Mouse (Mus musculus) liver, embryonic 12.5 days (tissue): ENCODE measurements around the gene Gm10401. TPM values are rescaled to one million over a fixed set of nuclear protein-coding genes. Genes with fewer than 3 reads are reported as not detected.

Source experiments
- ATAC-seq: fragments of 200-750 bp; cut with Nextera tagmentation; 2 replicates; pipeline ENCODE4 v1.8.0; 2017; ENCODE audit warnings: moderate number of reproducible peaks, mild to moderate bottlenecking, moderate library complexity
- H3K27ac ChIP-seq: fragments of 300-500 bp; sonication (generic); 2 replicates; pipeline ENCODE4 v1.5.1; 2016; ENCODE audit warnings: mild to moderate bottlenecking
- H3K27me3 ChIP-seq: fragments of 300-500 bp; sonication (generic); replicated peaks from 2 replicates; pipeline ENCODE4 v1.6.1; 2016; ENCODE audit warnings: mild to moderate bottlenecking, moderate library complexity
- H3K36me3 ChIP-seq: fragments of 300-500 bp; sonication (generic); 2 replicates; pipeline ENCODE4 v1.6.1; 2016; ENCODE audit warnings: mild to moderate bottlenecking, moderate library complexity
- H3K4me1 ChIP-seq: fragments of 300-500 bp; sonication (generic); 2 replicates; pipeline ENCODE4 v1.6.1; 2016
- H3K4me2 ChIP-seq: fragments of 300-500 bp; sonication (generic); 2 replicates; pipeline ENCODE4 v1.6.1; 2016; ENCODE audit warnings: mild to moderate bottlenecking, moderate library complexity
- H3K4me3 ChIP-seq: fragments of 300-500 bp; sonication (generic); 2 replicates; pipeline ENCODE4 v1.5.1; 2016; ENCODE audit warnings: mild to moderate bottlenecking, moderate library complexity
- H3K9ac ChIP-seq: fragments of 300-500 bp; sonication (generic); 2 replicates; pipeline ENCODE4 v1.6.1; 2016; ENCODE audit warnings: mild to moderate bottlenecking, moderate library complexity
- H3K9me3 ChIP-seq: fragments of 300-500 bp; sonication (generic); replicated peaks from 2 replicates; pipeline ENCODE4 v1.6.1; 2016; ENCODE audit warnings: mild to moderate bottlenecking, moderate library complexity
- WGBS: fragments of 180-500 bp; shearing (Covaris S2); methylation state at CpG from one replicate; pipeline ENCODE4 v1.1.7; 2016; ENCODE audit not compliant: insufficient replicate concordance; 5-methylcytosine and 5-hydroxymethylcytosine counted together
- polyA plus RNA-seq: library from polyadenylated mRNA; unstranded; fragments of >200 nt; fragmentation: Nextera tagmentation; extraction: Ambion mirVana; gene quantifications from 2 replicates; pipeline ENCODE4 v1.2.1, GENCODE M21; 2016

Gm10401 gene
- polyA plus RNA-seq, 1 experiment from 2014 or later = 15.1 TPM

DNA sequence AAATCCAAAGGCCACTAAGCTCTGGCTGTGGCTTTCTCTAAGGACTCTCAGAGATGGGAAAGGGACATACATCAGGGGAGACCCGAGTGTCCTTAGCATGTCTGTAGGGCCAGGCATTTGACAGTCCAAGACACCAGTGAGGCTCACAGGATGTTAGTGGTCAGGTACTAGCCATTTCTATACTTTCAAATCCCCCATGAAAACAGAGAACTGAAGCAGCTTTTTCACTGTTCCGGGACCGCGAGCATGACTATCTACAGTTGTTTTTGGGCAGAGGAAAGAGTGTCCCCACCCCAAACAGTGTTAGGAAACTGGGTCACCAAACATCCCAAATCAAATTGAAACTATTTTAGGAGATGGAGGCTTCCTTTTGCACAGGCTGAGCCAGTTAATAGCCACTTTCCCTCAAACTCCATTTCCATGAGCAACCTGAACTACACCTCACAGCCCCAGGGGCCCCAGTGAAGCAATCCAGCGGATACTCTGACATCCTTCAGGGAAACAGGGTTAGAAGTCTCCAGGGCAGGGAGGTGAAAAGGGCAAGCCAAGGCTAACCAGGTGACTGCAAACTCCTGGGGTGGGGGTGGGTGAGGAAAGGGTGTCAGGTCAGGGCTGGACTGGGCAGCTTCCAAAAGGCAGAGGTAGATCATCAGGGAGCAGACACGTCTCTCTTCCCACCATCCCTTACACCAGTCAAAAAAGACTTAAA, 35.4 kb upstream of the Gm10401 start:
- Histone ChIP-seq H3K4me2 (peak overlapping the region; percentile 99), H3K4me1 (peaks cover 18% of the 10 kb centered on the region), H3K27ac (no peak overlapping the region), H3K36me3 (peaks cover 19% of the 10 kb centered on the region), H3K9ac (peak overlapping the region; percentile 83), H3K4me3 (peak overlapping the region; percentile 76), H3K27me3 (peaks cover 23% of the 10 kb centered on the region; the same call in 1 of the 2 replicates), H3K9me3 (no peaks in the 10 kb centered on the region)
- no peak for ATAC-seq
- WGBS = 66% methylated on average over 6 of the region's 6 CpGs

DNA sequence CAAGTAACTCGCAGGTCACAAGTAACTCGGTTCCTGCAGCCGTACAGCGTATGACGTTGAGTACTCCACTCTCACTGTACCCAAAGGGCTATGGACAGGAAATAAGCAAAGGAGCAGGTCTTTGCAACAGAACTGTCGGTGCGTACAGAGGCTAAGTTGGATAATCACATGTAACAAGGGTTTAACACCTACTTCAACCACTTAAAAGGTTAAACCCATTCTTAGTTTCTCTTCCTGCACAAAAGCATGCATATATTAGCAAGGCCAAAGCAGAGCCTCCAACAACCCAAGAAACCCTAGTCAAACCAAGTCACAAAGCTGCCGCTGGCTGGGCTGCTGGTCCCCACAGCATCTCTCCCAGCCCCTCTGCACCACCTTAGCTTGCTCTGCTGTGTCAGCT, 34.4 kb upstream of the Gm10401 start:
- H3K4me3 ChIP-seq = no peak overlapping the region
- 84% methylated on average over 8 of the region's 8 CpGs for WGBS
- peaks cover 17% of the 10 kb centered on the region; the same call in 1 of the 2 replicates for H3K27me3 ChIP-seq
- H3K9me3 ChIP-seq = no peaks in the 10 kb centered on the region
- H3K36me3 ChIP-seq = peaks cover 28% of the 10 kb centered on the region
- H3K9ac ChIP-seq = no peak overlapping the region
- H3K4me1 ChIP-seq = peaks cover 18% of the 10 kb centered on the region
- no peak for ATAC-seq
- H3K4me2 ChIP-seq = no peak overlapping the region
- H3K27ac ChIP-seq = no peak overlapping the region

DNA sequence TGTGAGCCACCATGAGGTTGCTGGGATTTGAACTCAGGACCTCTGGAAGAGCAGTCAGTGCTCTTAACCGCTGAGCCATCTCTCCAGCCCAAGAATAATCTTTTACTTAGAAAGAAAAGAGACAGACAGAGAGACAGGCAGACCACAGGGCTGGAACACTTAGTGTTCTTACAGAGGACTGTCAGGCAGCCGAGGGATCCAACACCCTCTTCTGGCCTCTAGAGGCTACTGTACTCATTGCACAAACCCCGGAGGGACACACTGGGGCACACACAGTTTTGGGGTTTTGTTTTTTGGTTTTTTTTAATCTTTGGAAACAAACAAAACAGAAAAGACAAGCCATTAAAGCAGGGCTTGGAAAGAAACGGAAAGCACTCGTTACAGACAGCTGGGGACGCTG, 31.2 kb upstream of the Gm10401 start:
- Histone ChIP-seq H3K36me3 (peaks cover 44% of the 10 kb centered on the region), H3K4me2 (no peak overlapping the region), H3K9me3 (no peaks in the 10 kb centered on the region), H3K27ac (no peak overlapping the region), H3K9ac (no peak overlapping the region), H3K4me1 (peaks cover 23% of the 10 kb centered on the region), H3K27me3 (no peaks in the 10 kb centered on the region), H3K4me3 (no peak overlapping the region)
- WGBS = 83% methylated on average over 6 of the region's 6 CpGs
- ATAC-seq = no peak

DNA sequence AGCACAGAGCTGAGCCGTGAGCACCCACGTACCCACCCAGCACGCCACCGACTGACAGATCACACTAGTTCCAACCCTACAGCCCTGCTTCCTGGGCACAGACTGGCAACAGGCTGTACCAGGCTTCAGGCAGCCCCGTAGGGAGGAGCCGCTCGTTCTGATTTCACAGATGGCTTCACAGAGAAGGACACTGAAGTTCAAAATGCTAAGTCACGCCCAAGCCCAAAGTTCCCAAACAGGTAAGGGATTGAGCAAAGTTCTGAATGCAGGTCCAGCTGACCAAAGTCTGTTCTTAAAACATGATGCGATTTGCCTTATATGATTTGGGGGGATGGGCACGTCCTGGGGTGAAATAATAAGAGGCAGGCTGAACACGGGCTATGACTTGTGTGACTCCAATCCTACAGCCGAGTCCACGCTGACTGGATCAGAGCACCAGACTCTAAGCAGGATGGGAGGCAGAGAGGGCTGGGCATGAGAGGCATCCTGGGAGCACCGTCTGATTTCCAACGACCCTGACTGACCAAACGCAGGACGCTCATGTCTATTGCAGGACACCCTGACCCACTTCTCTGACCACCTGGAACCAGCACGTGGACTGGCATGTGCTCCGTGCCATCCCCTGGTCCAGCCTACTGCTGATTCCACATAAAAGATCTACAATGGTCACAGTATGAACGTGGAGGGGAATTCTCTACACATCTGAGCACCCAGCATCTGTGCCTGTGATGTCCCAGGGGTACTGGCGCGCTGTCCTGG, 29.5 kb upstream of the Gm10401 start:
- 86% methylated on average over 22 of the region's 22 CpGs for WGBS
- no peak for ATAC-seq
- peaks cover 6% of the 10 kb centered on the region for H3K4me1 ChIP-seq
- no peak overlapping the region for H3K9ac ChIP-seq
- no peak overlapping the region for H3K27ac ChIP-seq
- H3K27me3 ChIP-seq = no peaks in the 10 kb centered on the region
- H3K4me2 ChIP-seq = no peak overlapping the region
- H3K36me3 ChIP-seq = peaks cover 52% of the 10 kb centered on the region
- no peaks in the 10 kb centered on the region for H3K9me3 ChIP-seq
- H3K4me3 ChIP-seq = no peak overlapping the region

DNA sequence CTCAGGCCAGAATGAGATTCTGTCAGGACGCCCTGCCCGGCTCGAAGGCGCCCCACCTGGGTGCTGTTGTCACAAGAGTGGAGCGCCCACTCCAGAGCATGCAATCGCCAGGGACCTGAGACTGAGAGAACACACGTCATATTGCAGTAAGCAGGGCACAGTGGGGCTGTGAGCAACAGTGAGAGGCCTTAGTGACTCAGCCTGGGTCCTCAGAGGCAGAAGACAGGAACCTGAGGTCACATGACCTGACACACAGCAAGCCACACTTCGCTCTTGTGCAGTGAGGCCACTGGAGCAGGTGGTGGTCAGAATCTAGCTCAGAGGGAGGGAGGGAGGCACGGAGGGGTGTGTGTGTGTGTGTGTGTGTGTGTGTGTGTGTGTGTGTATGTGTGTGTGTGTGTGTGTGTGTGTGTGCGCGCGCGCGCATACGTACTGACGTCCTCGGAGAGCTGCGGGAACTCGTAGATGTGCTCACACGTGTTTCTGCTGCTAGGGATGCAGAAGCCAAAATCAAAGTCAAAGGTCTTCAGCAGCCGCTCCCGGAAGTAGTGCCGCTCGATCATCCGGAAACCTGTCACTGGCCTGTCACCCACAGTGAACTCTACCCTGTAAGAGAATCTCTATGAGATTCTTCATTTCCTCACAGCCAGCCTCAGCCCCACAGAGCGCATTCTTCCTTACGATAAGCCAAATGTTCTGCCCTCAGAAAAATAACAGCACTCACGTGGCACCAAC, 28.6 kb upstream of the Gm10401 start:
- no peaks in the 10 kb centered on the region for H3K27me3 ChIP-seq
- no peak for ATAC-seq

DNA sequence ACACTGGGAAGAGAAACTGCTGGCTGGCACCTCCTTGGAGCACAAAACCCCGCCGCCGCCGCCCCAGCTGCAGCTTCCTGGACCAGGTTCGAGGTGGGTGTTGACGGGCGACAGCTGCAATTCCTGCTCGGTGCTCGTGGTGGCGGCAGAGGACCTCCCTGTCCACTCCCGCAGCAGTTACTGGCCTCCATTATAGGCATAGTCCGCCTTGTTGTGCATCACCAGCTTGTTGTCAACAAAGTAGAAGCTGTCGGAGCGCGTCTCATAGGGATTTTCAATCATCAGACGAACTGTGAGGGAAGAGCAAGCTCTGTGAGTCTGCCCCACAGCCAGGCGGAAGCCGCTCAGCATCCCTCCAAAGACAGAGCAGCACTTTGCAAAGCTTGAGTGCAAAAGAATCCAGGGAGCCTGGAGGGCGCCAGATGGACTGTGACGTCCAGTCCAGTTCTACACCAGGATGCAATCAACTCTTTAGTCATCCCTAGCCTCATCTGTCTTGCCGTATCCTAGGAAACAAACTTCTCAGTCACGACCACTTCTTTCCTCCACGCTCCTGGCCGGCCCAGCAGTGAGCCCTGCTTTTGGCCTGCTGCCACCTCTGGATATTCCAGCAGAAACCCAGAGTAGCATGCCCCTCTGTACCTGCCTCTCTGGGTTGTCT, 27.2 kb upstream of the Gm10401 start:
- Histone ChIP-seq H3K4me2 (no peak overlapping the region), H3K9ac (no peak overlapping the region), H3K36me3 (peaks cover 55% of the 10 kb centered on the region)

More for the DNA sequence above, 28.6 kb upstream of the Gm10401 start:
- 84% methylated on average over 21 of the region's 28 CpGs for WGBS
- Histone ChIP-seq H3K4me3 (no peak overlapping the region), H3K9ac (no peak overlapping the region), H3K36me3 (peaks cover 57% of the 10 kb centered on the region), H3K4me2 (no peak overlapping the region), H3K27ac (no peak overlapping the region), H3K9me3 (no peaks in the 10 kb centered on the region), H3K4me1 (peaks cover 12% of the 10 kb centered on the region)

DNA sequence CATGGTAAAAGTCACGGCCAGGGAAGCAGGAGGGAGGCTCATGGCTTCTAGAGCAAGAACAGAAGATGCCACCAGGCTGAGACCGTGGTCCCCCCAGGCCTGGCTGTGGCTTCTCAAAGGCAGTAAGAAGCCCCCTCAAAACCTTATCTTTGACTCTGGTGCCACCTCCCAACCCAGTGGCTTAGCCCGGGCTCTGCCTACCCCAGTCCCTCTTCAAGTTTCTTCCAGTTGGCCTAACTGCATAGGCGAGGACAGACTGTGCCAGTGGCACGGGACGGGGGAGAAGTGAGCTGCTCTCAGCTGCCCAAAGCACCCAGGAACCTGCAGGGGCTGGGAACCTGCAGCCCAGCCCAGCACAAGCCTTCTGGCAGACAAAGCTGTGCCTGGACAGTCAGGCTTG, 26.6 kb upstream of the Gm10401 start:
- Histone ChIP-seq H3K4me3 (no peak overlapping the region), H3K27ac (no peak overlapping the region), H3K36me3 (peaks cover 49% of the 10 kb centered on the region), H3K4me1 (peaks cover 20% of the 10 kb centered on the region), H3K9ac (no peak overlapping the region), H3K9me3 (no peaks in the 10 kb centered on the region), H3K27me3 (no peaks in the 10 kb centered on the region), H3K4me2 (no peak overlapping the region)
- WGBS = 83% methylated on average over 6 of the region's 6 CpGs
- ATAC-seq = no peak

More for the DNA sequence above, 27.2 kb upstream of the Gm10401 start:
- H3K4me1 ChIP-seq = peaks cover 15% of the 10 kb centered on the region
- peak; percentile 49; the same call in 1 of the 2 replicates for ATAC-seq
- H3K27ac ChIP-seq = no peak overlapping the region
- H3K9me3 ChIP-seq = no peaks in the 10 kb centered on the region
- 37% methylated on average over 24 of the region's 24 CpGs for WGBS
- H3K4me3 ChIP-seq = no peak overlapping the region
- H3K27me3 ChIP-seq = no peaks in the 10 kb centered on the region

DNA sequence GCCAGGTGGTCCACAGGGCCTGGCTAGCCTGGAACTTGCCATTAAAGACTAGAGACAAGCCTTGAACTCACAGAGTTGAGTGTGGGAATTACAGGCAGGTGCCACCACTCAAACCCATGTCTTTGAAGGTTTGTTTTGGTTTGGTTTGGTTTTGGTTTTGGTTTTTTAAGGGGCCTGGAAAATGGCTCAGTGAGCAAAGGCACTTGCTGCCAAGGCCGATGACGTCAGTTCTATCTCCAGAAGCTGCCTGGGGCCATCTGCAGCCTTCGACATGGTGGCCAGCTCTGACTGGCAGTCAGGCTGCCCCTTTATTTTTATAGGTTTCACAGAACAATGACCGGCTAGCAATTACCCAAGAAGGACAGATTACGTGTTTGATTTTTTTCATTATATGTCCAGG, 22.9 kb upstream of the Gm10401 start:
- Histone ChIP-seq H3K4me3 (no peak overlapping the region), H3K9me3 (no peaks in the 10 kb centered on the region), H3K36me3 (peaks cover 33% of the 10 kb centered on the region), H3K9ac (no peak overlapping the region), H3K27ac (no peak overlapping the region), H3K27me3 (no peaks in the 10 kb centered on the region), H3K4me1 (peaks cover 35% of the 10 kb centered on the region), H3K4me2 (no peak overlapping the region)
- ATAC-seq = no peak
- 83% methylated on average over 5 of the region's 5 CpGs for WGBS

DNA sequence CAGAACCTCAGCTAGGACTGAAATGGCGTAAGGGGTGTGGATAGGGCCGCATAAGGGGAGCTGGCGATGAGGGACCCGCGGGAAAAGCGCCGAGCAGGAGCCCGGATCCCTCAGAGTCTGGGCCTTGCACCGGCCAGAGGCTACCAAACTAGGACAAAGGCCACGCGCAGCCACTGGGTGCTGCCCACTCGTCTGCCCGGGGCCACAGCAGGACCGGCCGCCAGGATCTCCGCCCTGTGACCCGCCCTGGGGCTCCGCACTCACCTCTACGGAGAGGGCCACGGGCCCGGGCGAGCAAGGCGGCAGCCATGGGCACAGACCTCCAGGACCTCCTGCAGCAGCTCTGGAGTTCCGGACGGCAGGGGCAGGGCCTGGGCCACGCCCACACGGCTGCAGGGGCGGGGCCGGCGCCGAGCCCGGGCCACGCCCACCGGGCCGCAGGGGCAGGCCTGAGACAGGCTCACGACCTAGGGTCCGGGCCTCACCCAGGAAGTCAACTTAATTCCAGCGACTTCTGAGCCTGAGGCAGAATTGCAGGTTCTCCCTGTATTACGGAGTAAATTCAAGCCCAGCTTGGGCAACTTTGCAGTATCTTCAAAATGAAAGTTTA, 21.0 kb upstream of the Gm10401 start, which contains the start of gene Acads:
TSS of gene Acads (minus strand) at position 386 of the 610 bp plus-strand sequence.
- H3K4me2 ChIP-seq = peak within 1 kb of the TSS; percentile 90
- H3K9me3 ChIP-seq = no peaks in the 10 kb centered on the region
- peaks cover 41% of the 10 kb centered on the region for H3K36me3 ChIP-seq
- under 1% methylated on average over 38 of the region's 39 CpGs for WGBS
- peak; percentile 91 for ATAC-seq
- peak within 1 kb of the TSS; percentile 66 for H3K27ac ChIP-seq
- H3K4me3 ChIP-seq = peak within 1 kb of the TSS; percentile 76
- H3K27me3 ChIP-seq = no peaks in the 10 kb centered on the region
- peaks cover 35% of the 10 kb centered on the region for H3K4me1 ChIP-seq
- peak within 1 kb of the TSS; percentile 79 for H3K9ac ChIP-seq

DNA sequence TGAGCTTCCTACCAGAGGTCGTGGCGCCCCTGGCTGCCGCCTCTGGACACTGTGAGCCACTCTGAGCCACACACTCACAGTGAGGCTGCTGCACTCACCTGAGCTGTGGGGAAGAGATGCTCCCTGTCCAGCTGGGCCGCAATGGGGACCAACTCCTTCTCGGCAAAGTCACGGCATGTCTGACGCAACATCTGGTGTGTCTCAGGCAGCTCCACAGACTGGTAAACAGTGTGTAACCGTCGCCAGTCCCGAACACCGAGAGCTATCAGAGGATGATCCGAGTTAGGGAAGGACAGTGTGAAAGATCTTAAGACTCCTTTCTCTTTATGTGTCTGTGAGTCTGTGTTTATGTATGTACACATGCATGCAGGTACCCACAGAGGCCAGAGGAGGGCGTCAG, 19.4 kb upstream of the Gm10401 start:
- Histone ChIP-seq H3K4me2 (no peak overlapping the region), H3K36me3 (peaks cover 42% of the 10 kb centered on the region), H3K4me3 (no peak overlapping the region), H3K9ac (no peak overlapping the region), H3K27ac (no peak overlapping the region), H3K27me3 (no peaks in the 10 kb centered on the region), H3K4me1 (peaks cover 35% of the 10 kb centered on the region), H3K9me3 (no peaks in the 10 kb centered on the region)
- 89% methylated on average over 13 of the region's 13 CpGs for WGBS
- no peak for ATAC-seq

DNA sequence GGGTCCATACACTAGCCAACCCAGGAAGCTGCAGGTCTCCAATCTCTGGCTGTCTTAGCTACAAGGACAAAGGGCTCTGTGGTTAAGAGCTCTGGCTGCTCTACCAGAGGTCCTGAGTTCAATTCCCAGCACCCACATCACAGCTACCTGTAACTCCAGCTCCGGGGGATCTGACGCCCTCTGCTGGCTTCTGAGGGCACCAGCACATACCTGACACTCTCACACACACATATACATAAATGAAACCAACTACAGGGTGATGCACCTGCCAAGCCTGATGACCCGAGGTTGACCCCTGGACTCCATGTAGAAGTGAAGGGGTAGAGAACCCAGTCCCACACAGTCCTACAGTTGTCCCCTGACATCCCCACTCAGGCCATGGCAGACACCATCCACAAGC, 18.3 kb upstream of the Gm10401 start:
- H3K27me3 ChIP-seq = no peaks in the 10 kb centered on the region
- H3K36me3 ChIP-seq = peaks cover 46% of the 10 kb centered on the region
- peaks cover 29% of the 10 kb centered on the region for H3K4me1 ChIP-seq
- 71% methylated on average over 3 of the region's 3 CpGs for WGBS
- H3K9me3 ChIP-seq = no peaks in the 10 kb centered on the region
- no peak overlapping the region for H3K27ac ChIP-seq
- no peak overlapping the region for H3K9ac ChIP-seq
- H3K4me3 ChIP-seq = no peak overlapping the region
- ATAC-seq = no peak
- no peak overlapping the region for H3K4me2 ChIP-seq
